Mouse (Mus musculus): Measurements from ENCODE around the gene Tmem222. TPM values are rescaled to one million over a fixed set of nuclear protein-coding genes. Genes with fewer than 3 reads are reported as not detected.

Tmem222 gene
- polyA plus RNA-seq, 1 experiment from 2014 or later: 115 TPM

DNA sequence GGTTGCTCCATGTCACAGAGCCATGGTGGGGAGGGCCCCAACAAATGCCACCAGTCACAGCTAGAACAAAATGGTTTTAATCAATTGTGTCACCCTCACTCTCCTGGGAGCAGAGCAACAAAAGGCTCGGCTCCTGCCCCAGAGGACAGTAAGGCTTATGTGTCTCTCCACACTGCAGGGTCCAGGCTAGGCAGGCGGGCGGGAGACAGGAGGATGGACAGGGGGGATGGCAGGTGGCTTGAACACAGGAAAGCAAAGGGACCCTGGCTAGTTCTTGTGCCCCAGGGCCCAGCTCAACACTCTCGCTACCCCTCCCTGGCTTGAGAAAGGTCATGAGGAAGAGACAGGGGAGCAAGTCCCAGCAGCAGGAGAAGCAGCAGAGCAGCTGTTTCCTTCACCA, 14.8 kb upstream of the Tmem222 start:
- H3K9me3 ChIP-seq (ENCODE audit: control insufficient read depth, low read length): no peaks in the 10 kb centered on the region

DNA sequence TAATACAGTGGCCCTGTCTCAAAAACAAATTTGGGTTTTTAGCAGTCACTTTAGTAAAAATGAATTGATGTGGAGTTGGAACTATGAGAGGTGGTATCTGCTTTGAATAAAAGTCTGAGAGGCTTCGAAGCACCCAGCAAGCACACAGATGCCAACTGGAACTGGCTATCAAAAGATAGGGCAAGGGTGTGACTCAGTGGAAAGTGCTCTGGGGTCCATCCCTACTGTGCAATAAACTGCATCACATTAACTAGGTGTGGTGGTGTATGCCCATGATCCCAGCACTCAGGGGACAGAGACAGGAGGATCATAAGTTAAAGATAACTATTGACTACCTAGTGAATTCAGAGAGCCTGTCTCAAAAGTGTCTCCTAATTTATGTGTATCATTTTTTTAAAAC, 13.7 kb upstream of the Tmem222 start:
- no peak overlapping the region for H3K4me3 ChIP-seq (replicated peaks; ENCODE audit: low read depth, low read length)
- H3K27ac ChIP-seq (replicated peaks; ENCODE audit: low read depth, low read length): no peak overlapping the region
- peaks cover 8% of the 10 kb centered on the region for H3K4me1 ChIP-seq (ENCODE audit: control insufficient read depth, insufficient read depth, low read length)
- DNase-seq (no peak), ATAC-seq (ENCODE audit: low FRiP score, low TSS enrichment) (no peak)
- no peaks in the 10 kb centered on the region for H3K9me3 ChIP-seq (ENCODE audit: control insufficient read depth, low read length)
- WGBS: 96% methylated on average over 1 of the region's 1 CpGs
- no peaks in the 10 kb centered on the region for H3K27me3 ChIP-seq (ENCODE audit: control insufficient read depth, insufficient read depth, low read length)
- no peak overlapping the region for H3K9ac ChIP-seq (replicated peaks; ENCODE audit: low read length)
- no peak overlapping the region for H3K4me2 ChIP-seq (ENCODE audit: low read length)
- H3K36me3 ChIP-seq (ENCODE audit: control insufficient read depth, insufficient read depth, low read length): peaks cover 20% of the 10 kb centered on the region

More for the DNA sequence above, 14.8 kb upstream of the Tmem222 start:
- WGBS: 31% methylated on average over 4 of the region's 4 CpGs
- Histone ChIP-seq H3K4me3 (replicated peaks; ENCODE audit: low read depth, low read length) (no peak overlapping the region), H3K4me2 (ENCODE audit: low read length) (no peak overlapping the region), H3K27me3 (ENCODE audit: control insufficient read depth, insufficient read depth, low read length) (no peaks in the 10 kb centered on the region), H3K4me1 (ENCODE audit: control insufficient read depth, insufficient read depth, low read length) (peaks cover 9% of the 10 kb centered on the region), H3K27ac (replicated peaks; ENCODE audit: low read depth, low read length) (0 out of 2 replicates have a peak overlapping the region, but pooled peaks have one; percentile 26), H3K36me3 (ENCODE audit: control insufficient read depth, insufficient read depth, low read length) (peaks cover 28% of the 10 kb centered on the region), H3K9ac (replicated peaks; ENCODE audit: low read length) (no peak overlapping the region)
- DNase-seq (no peak), ATAC-seq (ENCODE audit: low FRiP score, low TSS enrichment) (no peak; the same call in 1 of the 2 replicates)

- no peak overlapping the region for H3K4me3 ChIP-seq (replicated peaks; ENCODE audit: low read depth, low read length)
- H3K4me2 ChIP-seq (ENCODE audit: low read length): no peak overlapping the region
- peaks cover 13% of the 10 kb centered on the region; the same call in 1 of the 2 replicates for H3K4me1 ChIP-seq (ENCODE audit: control insufficient read depth, insufficient read depth, low read length)
- WGBS: 89% methylated on average over 4 of the region's 4 CpGs
- DNase-seq (no peak), ATAC-seq (ENCODE audit: low FRiP score, low TSS enrichment) (no peak)
- H3K9ac ChIP-seq (replicated peaks; ENCODE audit: low read length): no peak overlapping the region
- H3K27me3 ChIP-seq (ENCODE audit: control insufficient read depth, insufficient read depth, low read length): no peaks in the 10 kb centered on the region
- no peaks in the 10 kb centered on the region for H3K36me3 ChIP-seq (ENCODE audit: control insufficient read depth, insufficient read depth, low read length)
- H3K9me3 ChIP-seq (ENCODE audit: control insufficient read depth, low read length): no peaks in the 10 kb centered on the region
- no peak overlapping the region for H3K27ac ChIP-seq (replicated peaks; ENCODE audit: low read depth, low read length)
These were observed 9.0 kb upstream of the Tmem222 start for GRCm38 (mm10) chr4:133286476-133287077.

GRCm38 (mm10) chr4:133285950-133286349, 8.4 kb upstream of the Tmem222 start:
- DNase-seq (no peak), ATAC-seq (ENCODE audit: low FRiP score, low TSS enrichment) (no peak)
- Histone ChIP-seq H3K4me1 (ENCODE audit: control insufficient read depth, insufficient read depth, low read length) (peaks cover 13% of the 10 kb centered on the region; the same call in 1 of the 2 replicates), H3K4me2 (ENCODE audit: low read length) (no peak overlapping the region), H3K27ac (replicated peaks; ENCODE audit: low read depth, low read length) (no peak overlapping the region), H3K27me3 (ENCODE audit: control insufficient read depth, insufficient read depth, low read length) (no peaks in the 10 kb centered on the region), H3K9ac (replicated peaks; ENCODE audit: low read length) (no peak overlapping the region), H3K9me3 (ENCODE audit: control insufficient read depth, low read length) (no peaks in the 10 kb centered on the region), H3K4me3 (replicated peaks; ENCODE audit: low read depth, low read length) (no peak overlapping the region), H3K36me3 (ENCODE audit: control insufficient read depth, insufficient read depth, low read length) (no peaks in the 10 kb centered on the region)
- WGBS: 76% methylated on average over 5 of the region's 5 CpGs

DNA sequence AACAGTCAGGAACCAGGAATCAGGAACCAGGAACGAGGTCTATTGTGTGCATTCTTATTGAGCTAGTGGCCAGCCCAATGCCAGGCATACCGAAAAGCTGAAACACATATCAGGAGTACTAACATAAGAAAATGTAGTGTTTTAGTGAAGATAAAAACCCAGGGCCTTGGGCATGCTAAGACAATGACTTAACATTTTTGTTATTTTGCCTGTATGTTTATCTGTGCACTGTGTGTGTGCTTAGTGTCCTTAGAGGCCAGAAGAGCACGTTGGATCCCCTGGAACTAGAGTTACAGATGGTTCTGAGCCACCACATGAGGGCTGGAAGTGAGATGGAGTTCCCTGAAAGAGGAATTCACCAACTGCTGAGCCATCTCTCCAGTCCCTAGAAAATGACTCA, 7.7 kb upstream of the Tmem222 start:
- no peaks in the 10 kb centered on the region for H3K9me3 ChIP-seq (ENCODE audit: control insufficient read depth, low read length)
- H3K27ac ChIP-seq (replicated peaks; ENCODE audit: low read depth, low read length): no peak overlapping the region
- 84% methylated on average over 3 of the region's 3 CpGs for WGBS
- H3K4me3 ChIP-seq (replicated peaks; ENCODE audit: low read depth, low read length): no peak overlapping the region
- ATAC-seq (ENCODE audit: low FRiP score, low TSS enrichment) (no peak), DNase-seq (no peak)
- no peak overlapping the region for H3K9ac ChIP-seq (replicated peaks; ENCODE audit: low read length)
- peaks cover 13% of the 10 kb centered on the region; the same call in 1 of the 2 replicates for H3K4me1 ChIP-seq (ENCODE audit: control insufficient read depth, insufficient read depth, low read length)
- no peaks in the 10 kb centered on the region for H3K27me3 ChIP-seq (ENCODE audit: control insufficient read depth, insufficient read depth, low read length)
- no peak overlapping the region for H3K4me2 ChIP-seq (ENCODE audit: low read length)
- no peaks in the 10 kb centered on the region for H3K36me3 ChIP-seq (ENCODE audit: control insufficient read depth, insufficient read depth, low read length)

GRCm38 (mm10) chr4:133282656-133283055, 5.1 kb upstream of the Tmem222 start:
- DNase-seq (no peak), ATAC-seq (ENCODE audit: low FRiP score, low TSS enrichment) (no peak)
- no peaks in the 10 kb centered on the region for H3K36me3 ChIP-seq (ENCODE audit: control insufficient read depth, insufficient read depth, low read length)
- no peaks in the 10 kb centered on the region for H3K9me3 ChIP-seq (ENCODE audit: control insufficient read depth, low read length)
- H3K4me2 ChIP-seq (ENCODE audit: low read length): no peak overlapping the region
- no peaks in the 10 kb centered on the region for H3K27me3 ChIP-seq (ENCODE audit: control insufficient read depth, insufficient read depth, low read length)
- H3K27ac ChIP-seq (replicated peaks; ENCODE audit: low read depth, low read length): no peak overlapping the region; the same call in 1 of the 2 replicates
- WGBS: 25% methylated on average over 4 of the region's 4 CpGs
- peaks cover 17% of the 10 kb centered on the region for H3K4me1 ChIP-seq (ENCODE audit: control insufficient read depth, insufficient read depth, low read length)
- H3K4me3 ChIP-seq (replicated peaks; ENCODE audit: low read depth, low read length): no peak overlapping the region
- no peak overlapping the region for H3K9ac ChIP-seq (replicated peaks; ENCODE audit: low read length)

- H3K4me2 ChIP-seq (ENCODE audit: low read length): no peak overlapping the region
- H3K4me3 ChIP-seq (replicated peaks; ENCODE audit: low read depth, low read length): no peak overlapping the region
- ATAC-seq (ENCODE audit: low FRiP score, low TSS enrichment) (0 out of 2 replicates have a peak, but pooled peaks have one; percentile 19), DNase-seq (peak; percentile 51)
- H3K36me3 ChIP-seq (ENCODE audit: control insufficient read depth, insufficient read depth, low read length): no peaks in the 10 kb centered on the region
- H3K9ac ChIP-seq (replicated peaks; ENCODE audit: low read length): no peak overlapping the region; the same call in 1 of the 2 replicates
- peak overlapping the region; percentile 73 for H3K27ac ChIP-seq (replicated peaks; ENCODE audit: low read depth, low read length)
- WGBS: 14% methylated on average over 5 of the region's 5 CpGs
- H3K4me1 ChIP-seq (ENCODE audit: control insufficient read depth, insufficient read depth, low read length): peaks cover 17% of the 10 kb centered on the region
- H3K9me3 ChIP-seq (ENCODE audit: control insufficient read depth, low read length): no peaks in the 10 kb centered on the region
- no peaks in the 10 kb centered on the region for H3K27me3 ChIP-seq (ENCODE audit: control insufficient read depth, insufficient read depth, low read length)
These were observed 4.4 kb upstream of the Tmem222 start for GRCm38 (mm10) chr4:133281951-133282481.

GRCm38 (mm10) chr4:133281513-133281912, 3.9 kb upstream of the Tmem222 start:
- no peaks in the 10 kb centered on the region for H3K9me3 ChIP-seq (ENCODE audit: control insufficient read depth, low read length)
- ATAC-seq (ENCODE audit: low FRiP score, low TSS enrichment) (no peak), DNase-seq (no peak)
- 53% methylated on average over 7 of the region's 7 CpGs for WGBS
- H3K4me2 ChIP-seq (ENCODE audit: low read length): no peak overlapping the region
- no peaks in the 10 kb centered on the region for H3K36me3 ChIP-seq (ENCODE audit: control insufficient read depth, insufficient read depth, low read length)
- no peaks in the 10 kb centered on the region for H3K27me3 ChIP-seq (ENCODE audit: control insufficient read depth, insufficient read depth, low read length)
- H3K4me3 ChIP-seq (replicated peaks; ENCODE audit: low read depth, low read length): no peak overlapping the region
- peak overlapping the region; percentile 73 for H3K27ac ChIP-seq (replicated peaks; ENCODE audit: low read depth, low read length)
- H3K4me1 ChIP-seq (ENCODE audit: control insufficient read depth, insufficient read depth, low read length): peaks cover 20% of the 10 kb centered on the region
- no peak overlapping the region; the same call in 1 of the 2 replicates for H3K9ac ChIP-seq (replicated peaks; ENCODE audit: low read length)

GRCm38 (mm10) chr4:133278482-133278881, 890 bp upstream of the Tmem222 start:
- WGBS: 88% methylated on average over 3 of the region's 3 CpGs
- H3K36me3 ChIP-seq (ENCODE audit: control insufficient read depth, insufficient read depth, low read length): 0 out of 2 replicates have a peak, but pooled peaks cover 2% of the 10 kb centered on the region
- H3K4me3 ChIP-seq (replicated peaks; ENCODE audit: low read depth, low read length): peak overlapping the region; percentile 85; the same call in 1 of the 2 replicates
- ATAC-seq (ENCODE audit: low FRiP score, low TSS enrichment): no peak
- H3K4me1 ChIP-seq (ENCODE audit: control insufficient read depth, insufficient read depth, low read length): peaks cover 27% of the 10 kb centered on the region
- peak overlapping the region; percentile 76 for H3K4me2 ChIP-seq (ENCODE audit: low read length)
- H3K27ac ChIP-seq (replicated peaks; ENCODE audit: low read depth, low read length): peak overlapping the region; percentile 91
- no peaks in the 10 kb centered on the region for H3K9me3 ChIP-seq (ENCODE audit: control insufficient read depth, low read length)
- no peaks in the 10 kb centered on the region for H3K27me3 ChIP-seq (ENCODE audit: control insufficient read depth, insufficient read depth, low read length)
- DNase-seq: no peak
- H3K9ac ChIP-seq (replicated peaks; ENCODE audit: low read length): peak overlapping the region; percentile 86; the same call in 1 of the 2 replicates

Data from midbrain, embryonic 14.5 days (tissue).